Mouse (Mus musculus): ENCODE results near the gene Drc7.

DNA sequence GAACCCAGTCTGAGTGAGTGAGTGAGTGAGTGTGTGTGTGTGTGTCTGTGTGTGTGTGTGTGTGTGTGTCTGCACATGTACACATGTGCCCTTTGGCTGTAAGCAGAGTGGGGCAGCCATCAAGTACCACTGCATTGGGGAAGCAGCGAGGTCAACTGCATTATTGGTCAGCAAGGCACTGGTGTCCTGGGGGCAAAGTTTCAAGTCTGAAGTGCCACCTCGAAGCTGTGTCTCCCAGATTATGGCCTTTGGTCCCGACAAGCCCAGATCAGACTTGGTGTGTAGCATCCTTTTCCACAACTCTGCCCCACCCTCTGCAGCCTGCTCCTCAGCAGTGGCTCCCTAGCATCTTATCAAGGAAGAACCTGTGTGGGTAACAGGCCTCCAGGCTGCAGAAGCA is 57.7 kb downstream of the Drc7 start:
- TF ChIP-seq CTCF (IDR thresholded peaks at IDR 0.05; ENCODE audit: low read depth, low read length) (no peak), POLR2A (IDR thresholded peaks at IDR 0.05; ENCODE audit: borderline replicate concordance, low read depth, low read length) (no peak)
